ENCODE assay signal across 7 mouse cellular contexts in the genomic region with DNA sequence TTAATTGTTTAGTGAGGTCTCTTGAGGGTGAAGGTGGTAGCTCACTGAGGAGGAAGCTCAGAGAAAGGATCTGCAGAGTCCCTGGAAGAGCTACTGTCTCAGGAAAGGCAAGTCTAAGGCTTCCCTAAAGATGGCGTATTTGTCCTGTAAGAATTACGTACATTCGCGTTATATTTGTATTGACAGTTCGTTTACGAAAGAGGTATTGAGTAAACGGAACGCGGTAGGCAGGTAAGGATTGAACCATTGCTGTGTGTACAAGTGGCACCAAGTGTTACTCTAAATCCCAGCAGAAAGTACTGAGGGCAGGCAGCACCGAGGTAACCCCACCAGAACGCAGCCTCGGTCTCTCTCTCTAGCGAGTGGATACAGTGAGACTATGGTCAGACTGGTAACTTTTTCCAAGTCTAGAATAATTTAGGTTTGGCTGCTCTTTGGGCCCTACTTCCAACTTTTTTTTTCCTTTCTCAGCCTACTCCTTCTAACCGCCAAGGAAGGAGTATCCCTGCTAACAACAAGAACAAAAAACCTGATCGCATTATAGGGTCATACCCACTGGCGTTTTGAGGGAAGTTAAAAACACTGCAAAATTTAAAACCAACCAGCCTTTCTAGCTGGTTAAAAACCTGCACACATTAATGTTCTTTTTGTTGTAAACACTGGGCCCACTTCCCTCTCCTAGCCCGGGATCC. TPM values are rescaled to one million over a fixed set of nuclear protein-coding genes. Genes with fewer than 3 reads are reported as not detected.
DNase-seq lines count a peak whose midpoint lies in the region; ATAC-seq lines count a peak whose summit lies in the region.

A gene (plus strand): TSS at position 45 of the 692 bp plus-strand sequence.

- peak within 1 kb of the TSS; percentile 97 for H3K4me3 ChIP-seq in erythroblast, embryonic 14.5 days (replicated peaks)
- H3K4me3 ChIP-seq in heart, embryonic 14.5 days (ENCODE audit: control insufficient read depth in 1 of 2, insufficient read depth in 1 of 2, low read depth in 1 of 2, low read length in 2 of 2), result peak within 1 kb of the TSS; percentile 99
- peak within 1 kb of the TSS; percentile 68 for H3K4me3 ChIP-seq in stomach, embryonic 15.5 days (replicated peaks)

- WGBS in heart, embryonic 14.5 days, result 2% methylated on average over 17 of the region's 17 CpGs
- WGBS in stomach, embryonic 15.5 days, result 4% methylated on average over 17 of the region's 17 CpGs

- peaks cover 27% of the 10 kb centered on the region for H3K4me1 ChIP-seq in erythroblast, embryonic 14.5 days (ENCODE audit: control insufficient read depth)
- H3K4me1 ChIP-seq in heart, embryonic 14.5 days (ENCODE audit: control insufficient read depth in 2 of 2, insufficient read depth in 2 of 2, low read length in 2 of 2), result peaks cover 0 to 25% of the 10 kb centered on the region in 2 experiments; a peak in 3 of 4 replicates
- H3K4me1 ChIP-seq in stomach, embryonic 15.5 days, result peaks cover 4% of the 10 kb centered on the region; the same call in 1 of the 2 replicates

- H3K27me3 ChIP-seq in erythroblast, embryonic 14.5 days (ENCODE audit: control insufficient read depth), result no peaks in the 10 kb centered on the region; the same call in 1 of the 2 replicates
- no peaks in the 10 kb centered on the region for H3K27me3 ChIP-seq in heart, embryonic 14.5 days (ENCODE audit: control insufficient read depth, insufficient read depth, low read length)
- H3K27me3 ChIP-seq in stomach, embryonic 15.5 days (replicated peaks), result 0 out of 2 replicates have a peak, but pooled peaks cover 4% of the 10 kb centered on the region

- ATAC-seq in activated CD4-positive, CD25-positive, alpha-beta regulatory T cell, adult 4 months, result no peak
- ATAC-seq in heart, embryonic 14.5 days (ENCODE audit: insufficient number of reproducible peaks, insufficient read depth, low FRiP score, low read depth), result no peak
- no peak for ATAC-seq in stomach, embryonic 15.5 days (ENCODE audit: insufficient read depth, low FRiP score, low read depth)

- peak within 1 kb of the TSS; percentile 99 for H3K9ac ChIP-seq in heart, embryonic 14.5 days (ENCODE audit: low read length)
- peak within 1 kb of the TSS; percentile 82 for H3K9ac ChIP-seq in stomach, embryonic 15.5 days

- DNase-seq in ES-CJ7 (ENCODE audit: low read depth, low spot score), result peak; percentile 38
- peak; percentile 46 for DNase-seq in kidney, postnatal 10 days
- peak; percentile 16 for DNase-seq in lung, postnatal 14 days

- no peaks in the 10 kb centered on the region; the same call in 1 of the 2 replicates for H3K36me3 ChIP-seq in erythroblast, embryonic 14.5 days (ENCODE audit: control insufficient read depth)
- H3K36me3 ChIP-seq in heart, embryonic 14.5 days (ENCODE audit: control insufficient read depth, insufficient read depth, low read length), result no peaks in the 10 kb centered on the region
- H3K36me3 ChIP-seq in stomach, embryonic 15.5 days, result no peaks in the 10 kb centered on the region

- peak within 1 kb of the TSS; percentile 81 for H3K4me2 ChIP-seq in heart, embryonic 14.5 days (ENCODE audit: low read length)
- peak within 1 kb of the TSS; percentile 69 for H3K4me2 ChIP-seq in stomach, embryonic 15.5 days

- peak within 1 kb of the TSS; percentile 99 to 100 for H3K27ac ChIP-seq in heart, embryonic 14.5 days (replicated peaks in 1 of 2; ENCODE audit: control insufficient read depth in 1 of 2, insufficient read depth in 1 of 2, low read depth in 2 of 2, low read length in 2 of 2)
- peak within 1 kb of the TSS; percentile 99 for H3K27ac ChIP-seq in stomach, embryonic 15.5 days

- no peaks in the 10 kb centered on the region for H3K9me3 ChIP-seq in erythroblast, embryonic 14.5 days (ENCODE audit: control insufficient read depth, low read length)
- H3K9me3 ChIP-seq in heart, embryonic 14.5 days (ENCODE audit: control insufficient read depth, low read length), result no peaks in the 10 kb centered on the region
- no peaks in the 10 kb centered on the region for H3K9me3 ChIP-seq in stomach, embryonic 15.5 days

RNA-seq across cellular contexts. Expression of the gene that starts here (rescaled TPM):
- polyA plus RNA-seq in activated CD4-positive, CD25-positive, alpha-beta regulatory T cell, adult 4 months (2017; shearing (Covaris generic)), result 10 to 100 TPM; 48.1 to 59.2 TPM
- 2.2 and 2.4 TPM in 2 replicates for polyA plus RNA-seq in erythroblast, embryonic 14.5 days (2012)
- 141 and 143 TPM in 2 replicates for polyA plus RNA-seq in heart, embryonic 14.5 days (2014; fragmentation: Nextera tagmentation; extraction: Ambion mirVana)
- 94.3 and 97.2 TPM in 2 replicates for polyA plus RNA-seq in stomach, embryonic 15.5 days (2015; fragmentation: Nextera tagmentation; extraction: Ambion mirVana)

Comparison
In these comparisons a context has a peak if more than half of its experiments do, and no peak if none do; other contexts are left out.
1. RNA of the gene that starts here (polyA plus RNA-seq): 141 to 143 TPM in heart, embryonic 14.5 days, 94.3 to 97.2 TPM in stomach, embryonic 15.5 days and 48.1 to 59.2 TPM in activated CD4-positive, CD25-positive, alpha-beta regulatory T cell, adult 4 months; 2.2 to 2.4 TPM in erythroblast, embryonic 14.5 days; every median in the first group is over 10 times any median in the second.
2. Peak in every context shown above with its lines, with median percentiles within 50 percentile points of each other: DNase-seq and H3K4me3 ChIP-seq.